Mouse (Mus musculus): ENCODE measurements around the gene Gli3.

GRCm38 (mm10) chr13:15486033-15486891, 23.2 kb downstream of the Gli3 start:
- TF ChIP-seq TAL1 (conservative IDR thresholded peaks at IDR 0.05; ENCODE audit: low read depth, low read length) (no peak), GATA1 (IDR thresholded peaks at IDR 0.05; ENCODE audit: borderline replicate concordance, low read length) (no peak)
